Mouse (Mus musculus) megakaryocyte, embryonic 14.5 days (primary cell): ENCODE measurements around the gene Ercc2. TPM values are rescaled to one million over a fixed set of nuclear protein-coding genes. Genes with fewer than 3 reads are reported as not detected.
A peak's percentile ranks its signal among the peaks of the same experiment; 100 is the strongest.

Experiments used
- H3K27me3 ChIP-seq: replicated peaks from 2 replicates; pipeline ENCODE3; 2012; ENCODE audit warnings: inconsistent platforms
- H3K36me3 ChIP-seq: replicated peaks from 2 replicates; pipeline ENCODE3; 2012; ENCODE audit warnings: low read length, inconsistent platforms, mixed read lengths
- H3K4me1 ChIP-seq: 2 replicates; pipeline ENCODE4 v1.6.1; 2012; ENCODE audit warnings: inconsistent platforms
- H3K4me3 ChIP-seq: replicated peaks from 2 replicates; pipeline ENCODE3; 2012; ENCODE audit warnings: moderate library complexity, mild to moderate bottlenecking, inconsistent platforms
- H3K9me3 ChIP-seq: 2 replicates; pipeline ENCODE4 v1.6.1; 2012; ENCODE audit warnings: inconsistent platforms
- FLI1 ChIP-seq: IDR thresholded peaks from 2 replicates; pipeline ENCODE4 v1.6.1; 2012; ENCODE audit warnings: low read length, inconsistent platforms, mixed read lengths
- GATA1 ChIP-seq: IDR thresholded peaks from 3 replicates; pipeline ENCODE4 v1.6.1; 2012; ENCODE audit warnings: mixed read lengths, low read length, inconsistent platforms, borderline replicate concordance
- polyA plus RNA-seq: library from polyadenylated mRNA; stranded (reverse); fragments of >175 nt; gene quantifications from 2 replicates; pipeline ENCODE4 v1.2.3, GENCODE M21; 2012; ENCODE audit warnings: low replicate concordance; ENCODE audit not compliant: insufficient read depth

Gene Ercc2
- polyA plus RNA-seq, 1 experiment, result 30.8 TPM

DNA sequence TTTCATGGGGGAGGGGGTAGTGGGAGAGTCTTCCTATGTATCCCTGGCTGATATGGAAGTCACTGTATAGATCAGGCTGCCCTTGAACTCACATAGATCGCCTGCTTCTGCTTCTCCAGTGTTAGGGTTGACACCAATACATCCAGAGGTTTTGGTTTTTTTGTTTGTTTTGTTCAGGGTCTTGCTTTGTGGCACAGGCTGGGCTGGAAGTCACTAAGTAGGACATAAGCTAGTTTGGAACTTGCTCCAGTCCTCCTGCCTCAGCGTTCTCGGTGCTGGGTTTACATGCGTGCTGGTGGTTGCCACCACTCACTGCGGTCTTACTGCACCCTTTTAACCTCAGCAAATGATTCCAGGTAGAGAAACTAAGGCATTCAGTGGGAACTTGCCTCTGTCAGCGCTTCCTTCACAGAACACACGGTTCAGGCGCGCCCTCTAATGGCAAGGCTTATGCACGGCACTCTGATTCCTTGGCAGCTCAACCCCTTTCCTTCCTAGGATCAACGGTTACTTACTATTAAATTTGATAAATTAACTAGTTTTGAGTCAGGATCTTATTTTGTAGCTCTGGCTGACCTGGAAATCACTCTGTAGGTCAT is 38.5 kb upstream of the Ercc2 start:
- Histone ChIP-seq H3K4me3 (peak overlapping the region; percentile 90), H3K27me3 (peaks cover 17% of the 10 kb centered on the region), H3K36me3 (peaks cover 11% of the 10 kb centered on the region), H3K9me3 (no peaks in the 10 kb centered on the region), H3K4me1 (peaks cover 65% of the 10 kb centered on the region)
- TF ChIP-seq FLI1 (no peak), GATA1 (no peak)

DNA sequence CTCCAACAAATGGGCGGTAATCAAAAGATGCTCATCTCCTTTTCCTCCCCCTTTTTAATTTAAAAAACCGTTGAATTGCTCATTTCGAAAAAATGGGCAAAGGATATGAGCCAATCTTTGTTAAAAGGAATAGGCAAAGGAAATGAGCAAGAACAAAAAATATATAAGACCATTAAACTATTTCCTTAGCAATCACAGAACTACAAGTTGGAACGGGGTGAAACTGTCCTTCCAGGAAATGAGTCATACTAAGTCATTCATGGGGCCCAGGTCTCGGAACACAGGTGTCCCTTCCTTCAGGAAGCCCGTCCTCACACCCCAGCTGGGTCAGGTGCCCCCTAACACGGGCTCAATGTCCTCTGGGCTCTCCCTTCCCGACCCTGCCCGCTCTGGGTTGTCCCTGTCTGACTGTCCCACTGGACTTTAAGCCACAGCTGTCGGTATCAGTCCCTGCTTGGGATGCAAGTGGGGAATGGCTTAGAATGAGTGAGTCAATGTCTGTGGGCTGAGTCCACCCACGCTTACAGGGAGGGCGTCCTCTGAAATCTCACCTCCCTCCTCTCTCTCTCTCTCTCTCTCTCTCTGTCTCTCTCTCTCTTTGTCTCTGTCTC is 37.5 kb upstream of the Ercc2 start, which contains the start of gene Ercc1:
Gene Ercc1 (plus strand): TSS at position 542 of the 611 bp plus-strand sequence.
- peaks cover 17% of the 10 kb centered on the region for H3K36me3 ChIP-seq
- H3K9me3 ChIP-seq, result no peaks in the 10 kb centered on the region
- peaks cover 17% of the 10 kb centered on the region for H3K27me3 ChIP-seq
- H3K4me3 ChIP-seq, result peak within 1 kb of the TSS; percentile 96
- TF ChIP-seq FLI1, result no peak
- no peak for TF ChIP-seq GATA1
- peaks cover 58% of the 10 kb centered on the region for H3K4me1 ChIP-seq

DNA sequence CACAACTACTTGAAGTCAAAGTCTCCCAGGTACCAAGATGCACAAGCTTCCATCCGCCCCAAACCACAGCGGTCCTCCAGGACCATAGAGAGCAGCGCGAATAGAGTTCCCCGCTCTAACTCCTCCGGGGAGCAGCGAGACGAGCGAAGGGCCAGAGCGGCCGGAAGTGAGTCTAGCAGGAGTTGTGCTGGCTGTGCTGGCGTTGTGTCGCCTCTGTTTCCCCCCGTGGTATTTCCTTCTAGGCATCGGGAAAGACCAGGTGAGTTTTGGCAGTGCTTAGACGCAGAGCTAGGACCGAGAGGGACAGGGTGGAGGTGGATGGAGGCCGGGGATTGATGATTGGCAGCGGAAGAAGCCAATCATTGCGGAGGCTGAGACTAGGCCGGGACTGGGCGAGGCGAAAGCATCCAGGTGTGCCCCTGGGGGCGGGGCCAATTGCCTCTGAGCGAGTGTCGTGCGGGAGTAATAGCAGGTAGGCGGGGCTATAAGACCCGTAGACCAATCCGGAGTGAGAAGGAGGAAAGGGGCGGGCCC is 36.8 kb upstream of the Ercc2 start:
- Histone ChIP-seq H3K27me3 (peaks cover 17% of the 10 kb centered on the region), H3K9me3 (no peaks in the 10 kb centered on the region), H3K4me1 (peaks cover 53% of the 10 kb centered on the region), H3K4me3 (peak overlapping the region; percentile 96), H3K36me3 (peaks cover 21% of the 10 kb centered on the region)
- TF ChIP-seq GATA1 (no peak), FLI1 (no peak)

- no peaks in the 10 kb centered on the region for H3K27me3 ChIP-seq
- TF ChIP-seq GATA1, result no peak
- no peak for TF ChIP-seq FLI1
- no peaks in the 10 kb centered on the region for H3K9me3 ChIP-seq
- peaks cover 57% of the 10 kb centered on the region for H3K36me3 ChIP-seq
- peaks cover 18% of the 10 kb centered on the region for H3K4me1 ChIP-seq
- H3K4me3 ChIP-seq, result no peak overlapping the region
These were observed 32.5 kb upstream of the Ercc2 start for GRCm38 (mm10) chr7:19349188-19349915.

- no peak for TF ChIP-seq FLI1
- no peak for TF ChIP-seq GATA1
- H3K9me3 ChIP-seq, result no peaks in the 10 kb centered on the region
- H3K4me3 ChIP-seq, result no peak overlapping the region
- H3K4me1 ChIP-seq, result peaks cover 10% of the 10 kb centered on the region
- peaks cover 65% of the 10 kb centered on the region for H3K36me3 ChIP-seq
- no peaks in the 10 kb centered on the region for H3K27me3 ChIP-seq
These were observed 31.6 kb upstream of the Ercc2 start for GRCm38 (mm10) chr7:19350221-19350620.

DNA sequence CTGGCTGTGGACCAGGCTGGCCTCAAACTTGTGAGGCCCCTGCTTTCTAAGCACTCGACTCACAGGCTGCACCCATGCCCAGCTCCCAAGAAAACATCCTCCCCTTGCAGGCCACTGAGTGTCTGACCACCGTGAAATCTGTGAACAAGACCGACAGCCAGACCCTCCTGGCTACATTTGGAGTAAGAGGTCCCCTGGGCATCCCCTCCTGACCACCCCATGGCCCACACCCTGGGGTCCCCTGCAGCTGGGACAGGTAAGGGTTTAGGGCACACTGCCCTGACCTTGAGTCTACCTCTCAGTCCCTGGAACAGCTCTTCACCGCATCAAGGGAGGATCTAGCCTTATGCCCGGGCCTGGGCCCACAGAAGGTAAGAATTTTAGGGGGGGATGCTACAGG is 26.8 kb upstream of the Ercc2 start:
- Histone ChIP-seq H3K4me1 (peaks cover 24% of the 10 kb centered on the region), H3K9me3 (no peaks in the 10 kb centered on the region), H3K4me3 (no peak overlapping the region), H3K36me3 (peaks cover 70% of the 10 kb centered on the region), H3K27me3 (no peaks in the 10 kb centered on the region)
- TF ChIP-seq GATA1 (no peak), FLI1 (no peak)

DNA sequence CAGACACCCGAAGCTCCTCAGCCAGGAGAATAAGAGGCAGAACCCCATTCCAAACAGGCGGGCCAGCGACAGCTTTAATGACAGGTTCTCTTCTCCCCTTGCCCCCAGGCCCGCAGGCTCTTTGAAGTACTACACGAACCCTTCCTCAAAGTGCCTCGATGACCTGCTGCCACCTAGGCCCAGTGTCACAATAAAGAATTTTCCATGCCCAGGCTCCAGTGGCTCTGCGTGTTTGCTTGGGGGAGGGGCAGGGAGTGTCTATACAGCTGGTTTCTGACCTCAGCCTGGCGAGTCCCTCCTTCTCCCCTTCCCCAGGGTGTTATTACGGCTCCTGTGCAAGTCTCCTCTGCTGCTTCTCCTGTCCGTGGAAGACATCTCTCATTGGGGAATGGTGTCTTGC is 25.5 kb upstream of the Ercc2 start:
- Histone ChIP-seq H3K9me3 (no peaks in the 10 kb centered on the region), H3K27me3 (no peaks in the 10 kb centered on the region), H3K4me3 (no peak overlapping the region), H3K36me3 (peaks cover 61% of the 10 kb centered on the region), H3K4me1 (peaks cover 37% of the 10 kb centered on the region)
- TF ChIP-seq GATA1 (no peak), FLI1 (no peak)

- Histone ChIP-seq H3K4me1 (peaks cover 51% of the 10 kb centered on the region), H3K4me3 (peak overlapping the region; percentile 93)
- TF ChIP-seq FLI1 (no peak), GATA1 (no peak)
These were observed 24.1 kb upstream of the Ercc2 start for GRCm38 (mm10) chr7:19357381-19358375.

GRCm38 (mm10) chr7:19358634-19359033 is 23.2 kb upstream of the Ercc2 start:
- H3K36me3 ChIP-seq, result peaks cover 39% of the 10 kb centered on the region
- H3K27me3 ChIP-seq, result peaks cover 2% of the 10 kb centered on the region
- TF ChIP-seq GATA1, result no peak
- no peak for TF ChIP-seq FLI1
- peaks cover 58% of the 10 kb centered on the region for H3K4me1 ChIP-seq
- H3K4me3 ChIP-seq, result peak overlapping the region; percentile 93
- H3K9me3 ChIP-seq, result no peaks in the 10 kb centered on the region

More at GRCm38 (mm10) chr7:19357381-19358375, 24.1 kb upstream of the Ercc2 start:
- peaks cover under 1% of the 10 kb centered on the region for H3K27me3 ChIP-seq
- peaks cover 48% of the 10 kb centered on the region for H3K36me3 ChIP-seq
- no peaks in the 10 kb centered on the region for H3K9me3 ChIP-seq
